Mouse (Mus musculus) C2C12 (cell line): ENCODE measurements around the gene Lrmda. TPM values are rescaled to one million over a fixed set of nuclear protein-coding genes. Genes with fewer than 3 reads are reported as not detected.

ENCODE experiments used
- H3K27me3 ChIP-seq: one replicate; pipeline ENCODE4 v1.6.1; 2011; ENCODE audit not compliant: control insufficient read depth, insufficient read depth, insufficient read length
- H3K36me3 ChIP-seq: one replicate; pipeline ENCODE4 v1.6.1; 2011; ENCODE audit not compliant: control insufficient read depth, insufficient read depth
- H3K4me3 ChIP-seq: one replicate; pipeline ENCODE4 v1.5.1; 2011; ENCODE audit warnings: mild to moderate bottlenecking, control low read depth; ENCODE audit not compliant: poor library complexity, insufficient read depth, severe bottlenecking
- H3K79me2 ChIP-seq: one replicate; pipeline ENCODE4 v1.6.1; 2011; ENCODE audit not compliant: control insufficient read depth, insufficient read depth
- H3K79me3 ChIP-seq: one replicate; pipeline ENCODE4 v1.6.1; 2011; ENCODE audit warnings: low read depth, control low read depth
- H3ac ChIP-seq: one replicate; pipeline ENCODE3; 2011; ENCODE audit warnings: low read depth; ENCODE audit not compliant: control insufficient read depth, insufficient read length
- CEBPB ChIP-seq: IDR thresholded peaks from one replicate; pipeline ENCODE4 v1.6.1; 2011; ENCODE audit warnings: low read depth, mild to moderate bottlenecking, control low read depth, moderate library complexity
- CTCF ChIP-seq: IDR thresholded peaks from one replicate; pipeline ENCODE4 v1.5.1; 2011; ENCODE audit not compliant: control insufficient read depth, insufficient read depth, insufficient read length
- FOSL1 ChIP-seq: IDR thresholded peaks from one replicate; pipeline ENCODE4 v1.8.0; 2011; ENCODE audit warnings: mild to moderate bottlenecking, low read length; ENCODE audit not compliant: poor library complexity, insufficient read depth, severe bottlenecking
- MAX ChIP-seq: IDR thresholded peaks from one replicate; pipeline ENCODE4 v1.6.1; 2011; ENCODE audit warnings: mild to moderate bottlenecking, control low read depth
- MYOD1 ChIP-seq: IDR thresholded peaks from one replicate; pipeline ENCODE4 v1.6.1; 2011; ENCODE audit warnings: low read depth; ENCODE audit not compliant: control insufficient read depth, insufficient read length
- MYOG ChIP-seq: IDR thresholded peaks from one replicate; pipeline ENCODE4 v1.6.1; 2011; ENCODE audit not compliant: control insufficient read depth, insufficient read length; ENCODE audit errors: extremely low read depth
- USF1 ChIP-seq: IDR thresholded peaks from one replicate; pipeline ENCODE4 v1.6.1; 2011; ENCODE audit warnings: low read depth, mild to moderate bottlenecking, control low read depth, moderate library complexity
- polyA plus RNA-seq: library from polyadenylated mRNA; unstranded; fragments of >200 nt; fragmentation: generic; extraction: Trizol; gene quantifications from one replicate; pipeline ENCODE4 v1.2.1, GENCODE M21; 2012; ENCODE audit warnings: missing spikeins

The Lrmda gene
- polyA plus RNA-seq, 1 experiment, result not detected

DNA sequence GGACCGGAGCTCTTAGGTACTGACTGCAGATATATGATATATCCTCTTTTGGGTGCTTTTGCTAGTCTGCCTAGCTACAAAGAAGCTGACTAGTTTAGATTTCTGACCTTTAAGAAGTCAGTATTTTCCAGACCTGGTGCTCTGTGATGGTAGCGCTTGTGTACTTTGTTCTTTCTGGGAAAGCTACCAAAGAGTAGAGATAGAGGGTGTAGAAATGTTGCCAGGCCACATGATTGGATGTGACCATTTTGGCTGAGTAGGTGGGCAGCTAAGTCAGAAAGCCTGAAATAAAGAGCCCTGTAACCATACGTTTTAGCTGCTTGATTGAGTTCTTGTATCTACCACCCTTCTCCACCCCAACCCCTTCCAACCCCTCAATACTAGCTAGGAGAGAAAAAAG lies 398.2 kb downstream of the Lrmda start:
- H3K4me3 ChIP-seq, result no peak overlapping the region
- TF ChIP-seq MYOD1 (no peak), CTCF (no peak), MYOG (no peak), CEBPB (no peak), FOSL1 (no peak), MAX (no peak), USF1 (no peak)
- H3K79me2 ChIP-seq, result no peaks in the 10 kb centered on the region

DNA sequence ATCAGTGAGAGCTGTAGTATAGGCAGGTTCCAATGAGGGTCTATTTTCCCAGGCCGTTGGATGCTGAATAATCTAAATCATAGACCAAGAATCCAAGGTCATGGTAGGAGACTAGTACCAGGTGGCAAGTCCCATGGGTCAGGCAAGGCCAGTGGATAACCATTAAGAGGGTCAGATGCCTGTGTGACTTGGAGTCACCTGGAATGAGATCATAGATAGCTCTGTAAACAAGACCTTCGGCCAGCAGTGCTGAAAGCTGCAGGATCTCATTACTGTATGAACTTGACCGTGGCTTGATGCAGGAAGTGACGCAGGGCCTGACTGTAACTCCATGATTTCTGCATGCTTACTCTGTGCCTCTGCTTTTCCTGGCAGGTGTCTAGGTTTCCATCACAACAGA lies 402.2 kb downstream of the Lrmda start:
- H3K4me3 ChIP-seq, result no peak overlapping the region
- no peaks in the 10 kb centered on the region for H3K27me3 ChIP-seq
- H3K36me3 ChIP-seq, result no peaks in the 10 kb centered on the region
- no peaks in the 10 kb centered on the region for H3K79me3 ChIP-seq
- H3ac ChIP-seq, result no peak overlapping the region
- H3K79me2 ChIP-seq, result no peaks in the 10 kb centered on the region
- no peak for TF ChIP-seq MYOG
- no peak for TF ChIP-seq FOSL1
- no peak for TF ChIP-seq CEBPB
- no peak for TF ChIP-seq MAX
- no peak for TF ChIP-seq CTCF
- TF ChIP-seq USF1, result no peak
- TF ChIP-seq MYOD1, result no peak

More for the DNA sequence above, 398.2 kb downstream of the Lrmda start:
- no peaks in the 10 kb centered on the region for H3K36me3 ChIP-seq
- H3ac ChIP-seq, result no peak overlapping the region
- no peaks in the 10 kb centered on the region for H3K79me3 ChIP-seq
- H3K27me3 ChIP-seq, result no peaks in the 10 kb centered on the region

DNA sequence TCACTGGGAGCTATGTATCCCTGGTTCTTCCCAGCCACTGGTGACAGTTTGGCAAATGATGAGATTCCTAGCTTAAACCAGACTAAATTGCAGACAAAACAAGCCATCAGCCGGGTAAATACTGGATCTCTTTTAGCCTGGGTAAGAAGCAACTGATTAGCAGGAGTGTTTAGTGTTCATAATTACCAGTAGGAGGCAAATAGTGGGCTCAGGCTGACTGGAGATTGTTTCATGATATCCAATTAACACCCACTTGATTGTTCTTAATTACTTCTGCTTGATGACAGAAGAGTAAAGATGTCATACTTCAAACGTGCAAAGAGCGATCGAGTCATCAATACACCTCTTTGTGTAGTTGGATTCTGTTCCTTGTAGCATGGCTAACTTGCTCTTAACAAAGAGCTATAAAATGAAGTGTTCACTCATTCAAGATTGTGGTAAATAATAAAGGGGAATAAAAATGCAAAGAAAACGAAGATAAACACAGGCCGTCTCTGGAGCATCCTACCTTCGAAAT lies 405.6 kb downstream of the Lrmda start:
- Histone ChIP-seq H3K4me3 (no peak overlapping the region), H3K79me2 (no peaks in the 10 kb centered on the region), H3K27me3 (no peaks in the 10 kb centered on the region), H3K36me3 (no peaks in the 10 kb centered on the region), H3K79me3 (no peaks in the 10 kb centered on the region), H3ac (no peak overlapping the region)
- TF ChIP-seq MYOD1, result no peak
- TF ChIP-seq CEBPB, result no peak
- TF ChIP-seq CTCF, result no peak
- TF ChIP-seq MAX, result no peak
- no peak for TF ChIP-seq USF1
- TF ChIP-seq MYOG, result no peak
- no peak for TF ChIP-seq FOSL1

DNA sequence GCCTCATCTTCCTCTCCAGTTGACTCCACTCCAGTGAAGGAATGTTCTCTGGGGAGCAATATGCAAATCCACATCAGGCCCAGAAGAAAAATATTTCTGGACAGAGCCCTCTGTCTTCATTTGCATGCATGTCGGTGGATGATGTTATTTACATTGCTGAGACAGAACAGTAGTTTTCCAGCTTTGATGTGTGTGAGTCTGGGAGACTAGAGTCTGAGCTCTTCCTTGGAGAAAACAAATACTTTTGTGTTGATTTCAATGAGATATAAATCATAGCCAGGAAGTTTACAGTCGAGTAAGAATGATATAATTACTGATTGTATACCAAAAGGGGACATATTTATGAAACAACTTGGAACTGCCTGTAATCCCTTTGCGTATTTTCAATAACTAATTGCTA lies 415.9 kb downstream of the Lrmda start:
- Histone ChIP-seq H3K4me3 (no peak overlapping the region), H3K79me3 (no peaks in the 10 kb centered on the region), H3ac (no peak overlapping the region), H3K36me3 (no peaks in the 10 kb centered on the region), H3K79me2 (no peaks in the 10 kb centered on the region), H3K27me3 (peaks cover 3% of the 10 kb centered on the region)
- no peak for TF ChIP-seq MYOD1
- TF ChIP-seq CEBPB, result no peak
- no peak for TF ChIP-seq FOSL1
- TF ChIP-seq MYOG, result no peak
- TF ChIP-seq USF1, result no peak
- no peak for TF ChIP-seq MAX
- TF ChIP-seq CTCF, result no peak

DNA sequence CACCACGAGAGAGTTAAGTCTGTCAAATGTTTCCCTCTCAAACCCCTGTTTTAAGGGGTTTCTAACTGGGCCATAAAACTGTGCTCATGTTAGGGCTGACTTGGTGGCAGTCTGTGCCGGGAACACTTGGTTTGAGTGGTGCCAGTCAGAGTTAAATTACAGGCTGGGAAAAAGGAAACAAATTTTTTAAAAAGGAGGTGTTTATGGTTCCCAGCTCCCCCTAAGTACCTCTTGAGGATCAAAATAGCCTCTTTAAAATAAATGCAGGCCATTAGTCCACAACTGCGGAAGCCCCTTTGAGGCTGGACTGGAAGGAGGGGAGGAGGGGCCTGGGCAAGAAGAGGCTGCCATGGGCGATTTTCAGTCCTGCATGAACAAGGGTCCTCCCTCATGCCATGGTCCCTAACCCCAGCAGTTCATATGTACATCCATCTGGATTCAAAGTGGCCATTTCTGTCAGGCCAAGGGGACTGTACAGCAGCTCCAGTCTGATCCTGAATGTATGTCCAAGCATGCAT lies 416.4 kb downstream of the Lrmda start:
- Histone ChIP-seq H3K79me2 (no peaks in the 10 kb centered on the region), H3K79me3 (no peaks in the 10 kb centered on the region), H3K27me3 (peaks cover 3% of the 10 kb centered on the region), H3ac (no peak overlapping the region), H3K36me3 (no peaks in the 10 kb centered on the region), H3K4me3 (no peak overlapping the region)
- TF ChIP-seq CEBPB (no peak), MAX (no peak), FOSL1 (no peak), USF1 (no peak), MYOG (no peak), MYOD1 (no peak), CTCF (no peak)

DNA sequence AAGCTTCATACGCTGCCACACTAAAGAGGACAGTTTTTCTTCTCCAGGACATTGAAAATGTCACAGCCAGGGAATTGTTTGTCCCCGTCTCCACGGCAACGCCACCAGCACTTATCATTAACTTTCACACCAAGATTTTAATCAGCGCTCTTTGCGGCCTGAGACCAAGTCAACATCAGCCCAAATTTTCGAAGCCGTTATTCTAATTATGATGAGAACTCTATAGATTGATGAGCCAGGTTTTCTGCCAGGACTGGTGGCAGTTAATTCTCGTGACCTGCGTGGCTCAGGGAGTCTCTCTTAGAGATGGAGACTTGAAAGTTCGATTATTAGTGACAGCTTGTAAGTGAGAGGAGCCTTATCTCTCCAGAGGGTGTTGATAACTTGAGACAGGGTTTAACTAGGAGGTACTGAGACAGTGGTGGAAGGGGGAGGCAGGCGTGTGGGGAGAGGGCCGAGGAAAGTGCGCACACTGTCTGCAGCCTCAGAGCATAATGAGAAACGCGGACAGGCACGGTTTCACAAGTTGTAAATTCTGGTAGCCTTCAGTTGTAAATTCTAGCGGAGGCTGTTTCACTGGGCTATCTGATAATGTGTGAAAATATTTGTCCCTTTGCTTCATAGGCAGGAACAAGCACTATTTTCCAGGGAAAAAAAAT lies 421.0 kb downstream of the Lrmda start:
- Histone ChIP-seq H3K4me3 (no peak overlapping the region), H3ac (no peak overlapping the region), H3K79me3 (no peaks in the 10 kb centered on the region), H3K79me2 (no peaks in the 10 kb centered on the region), H3K36me3 (no peaks in the 10 kb centered on the region), H3K27me3 (peaks cover 3% of the 10 kb centered on the region)
- TF ChIP-seq MYOG (no peak), USF1 (no peak), CEBPB (no peak), MYOD1 (no peak), FOSL1 (no peak), MAX (no peak), CTCF (no peak)
